Mouse (Mus musculus): ENCODE measurements around the gene Aasdh.

GRCm38 (mm10) chr5:76844618-76845186 lies 60.6 kb downstream of the Aasdh start:
- no peak for TF ChIP-seq POLR2A (IDR thresholded peaks at IDR 0.05; ENCODE audit: control insufficient read depth in 1 of 2, insufficient read depth in 1 of 2, low read depth in 1 of 2, low read length in 2 of 2, poor library complexity in 1 of 2)
- no peak for TF ChIP-seq CTCF (IDR thresholded peaks at IDR 0.05 in 2 of 3, conservative IDR thresholded peaks at IDR 0.05 in 1 of 3; ENCODE audit: control insufficient read depth in 1 of 3, insufficient read depth in 1 of 3, low read depth in 2 of 3, low read length in 3 of 3, poor library complexity in 1 of 3, severe bottlenecking in 1 of 3)
- TF ChIP-seq GATA1 (IDR thresholded peaks at IDR 0.05; ENCODE audit: low read depth, low read length), result no peak
- TF ChIP-seq TCF12 (IDR thresholded peaks at IDR 0.05; ENCODE audit: low read depth, low read length), result no peak
- TF ChIP-seq SMC3 (IDR thresholded peaks at IDR 0.05; ENCODE audit: low read depth, low read length), result no peak
- no peak for TF ChIP-seq ZMIZ1 (IDR thresholded peaks at IDR 0.05; ENCODE audit: low read depth, low read length)
- no peak for TF ChIP-seq MAX (IDR thresholded peaks at IDR 0.05; ENCODE audit: low read length)
- TF ChIP-seq EP300 (IDR thresholded peaks at IDR 0.05; ENCODE audit: low read depth in 1 of 2, low read length in 2 of 2), result no peak
- TF ChIP-seq TAL1 (IDR thresholded peaks at IDR 0.05; ENCODE audit: low read length), result no peak
- TF ChIP-seq POLR2AphosphoS5 (IDR thresholded peaks at IDR 0.05; ENCODE audit: borderline replicate concordance, low read depth, low read length), result no peak
- no peak for TF ChIP-seq USF1 (IDR thresholded peaks at IDR 0.05; ENCODE audit: low read depth, low read length)
- no peak for TF ChIP-seq POLR2AphosphoS2 (IDR thresholded peaks at IDR 0.05; ENCODE audit: low read length)

All from MEL (cell line).